Comparison of ENCODE assay signal across 30 mouse cellular contexts in genomic region chr11:79766036-79766435, GRCm38 (mm10).
"Had no signal": no experiment of that assay in that cellular context is flagged by ENCODE, and none has a peak within 500 bp of the region (broad histone marks: within the 10 kb centered on the region; RNA-seq: fewer than 3 reads in every experiment).

No protein-coding gene starts in this region.

- ATAC-seq: liver, embryonic 12.5 days; liver, postnatal 0 days; lung, postnatal 0 days; midbrain, embryonic 13.5 days; midbrain, embryonic 15.5 days had no signal

- H3K4me3 ChIP-seq: limb, embryonic 10.5 days; limb, embryonic 12.5 days; limb, embryonic 13.5 days; limb, embryonic 15.5 days; liver, embryonic 12.5 days; liver, embryonic 13.5 days; liver, embryonic 15.5 days; lung, embryonic 15.5 days; megakaryocyte, embryonic 14.5 days; midbrain, embryonic 10.5 days; midbrain, embryonic 12.5 days; midbrain, embryonic 13.5 days; midbrain, embryonic 15.5 days; myocyte; neural tube, embryonic 12.5 days had no signal

- H3K36me3 ChIP-seq: limb, embryonic 10.5 days; limb, embryonic 12.5 days; limb, embryonic 13.5 days; limb, embryonic 15.5 days; liver, embryonic 12.5 days; liver, embryonic 13.5 days; liver, embryonic 15.5 days; lung, embryonic 15.5 days; midbrain, embryonic 10.5 days; midbrain, embryonic 12.5 days; midbrain, embryonic 13.5 days; midbrain, embryonic 15.5 days; neural tube, embryonic 12.5 days had no signal

- H3K27me3 ChIP-seq: limb, embryonic 12.5 days; limb, embryonic 13.5 days; limb, embryonic 15.5 days; liver, embryonic 12.5 days; liver, embryonic 13.5 days; liver, embryonic 15.5 days; midbrain, embryonic 13.5 days; midbrain, embryonic 15.5 days; neural tube, embryonic 12.5 days had no signal

- H3K27ac ChIP-seq: limb, embryonic 10.5 days; limb, embryonic 12.5 days; limb, embryonic 13.5 days; limb, embryonic 15.5 days; liver, embryonic 12.5 days; liver, embryonic 13.5 days; liver, embryonic 14.5 days; liver, embryonic 15.5 days; lung, embryonic 15.5 days; macrophage; midbrain, embryonic 10.5 days; midbrain, embryonic 12.5 days; midbrain, embryonic 13.5 days; midbrain, embryonic 15.5 days; neural tube, embryonic 12.5 days had no signal

- H3K4me1 ChIP-seq: limb, embryonic 10.5 days; limb, embryonic 12.5 days; limb, embryonic 13.5 days; limb, embryonic 15.5 days; liver, embryonic 12.5 days; liver, embryonic 15.5 days; midbrain, embryonic 13.5 days; midbrain, embryonic 15.5 days; neural tube, embryonic 12.5 days had no signal

- H3K9ac ChIP-seq: limb, embryonic 12.5 days; limb, embryonic 13.5 days; limb, embryonic 15.5 days; liver, embryonic 12.5 days; liver, embryonic 13.5 days; liver, embryonic 14.5 days; liver, embryonic 15.5 days; liver, postnatal 0 days; lung, embryonic 14.5 days; lung, embryonic 15.5 days; midbrain, embryonic 12.5 days; midbrain, embryonic 13.5 days; midbrain, embryonic 15.5 days; neural tube, embryonic 12.5 days had no signal

- DNase-seq: left cerebral cortex, postnatal 4 days; liver; liver, embryonic 13.5 days; liver, postnatal 0 days; lung, adult 18-20 months; lung, adult 2 months; lung, embryonic 14.5 days; lung, postnatal 10 days; lung, postnatal 14 days; lung, postnatal 36 days; lung, postnatal 4 days; midbrain, embryonic 14.5 days had no signal

- H3K4me2 ChIP-seq: limb, embryonic 12.5 days; limb, embryonic 13.5 days; limb, embryonic 15.5 days; liver, embryonic 11.5 days; liver, embryonic 12.5 days; liver, embryonic 13.5 days; liver, embryonic 15.5 days; lung, embryonic 14.5 days; lung, embryonic 15.5 days; midbrain, embryonic 12.5 days; midbrain, embryonic 13.5 days; midbrain, embryonic 15.5 days; neural tube, embryonic 12.5 days had no signal

- H3K9me3 ChIP-seq: limb, embryonic 10.5 days; limb, embryonic 12.5 days; limb, embryonic 13.5 days; limb, embryonic 15.5 days; liver, embryonic 13.5 days; liver, embryonic 15.5 days; lung, embryonic 15.5 days; midbrain, embryonic 10.5 days; midbrain, embryonic 13.5 days; midbrain, embryonic 15.5 days had no signal
